In the genomic region with DNA sequence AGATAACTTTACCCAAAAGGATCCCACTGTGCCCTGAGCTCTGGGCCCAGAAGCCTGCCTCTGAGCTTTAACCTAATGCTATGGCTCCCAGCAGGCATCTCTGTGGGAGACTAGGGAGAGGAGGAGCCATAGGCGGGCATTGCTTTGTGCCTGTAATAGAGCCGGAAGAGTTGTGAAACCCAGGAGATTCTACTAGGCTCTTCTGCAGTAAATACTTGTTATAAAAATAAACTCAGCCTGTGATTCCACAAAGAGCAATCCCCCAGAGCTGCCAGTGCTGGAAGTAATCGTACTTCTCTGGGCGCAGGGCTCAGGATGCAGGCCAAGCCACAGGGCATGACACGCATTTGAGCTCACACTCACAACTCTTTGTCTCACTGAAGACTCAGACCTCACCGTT, we compare ENCODE assay signal across 10 mouse cellular contexts.
DNase-seq lines count a peak whose midpoint lies in the region; ATAC-seq lines count a peak whose summit lies in the region.
"Had no signal": no experiment of that assay in that cellular context is flagged by ENCODE, and none has a peak within 500 bp of the region (broad histone marks: within the 10 kb centered on the region; RNA-seq: fewer than 3 reads in every experiment).

No protein-coding gene starts in this region.

- no peak for ATAC-seq in kidney, embryonic 14.5 days (ENCODE audit: low FRiP score, low TSS enrichment)
- no peak for ATAC-seq in forebrain, embryonic 14.5 days
- no peak for ATAC-seq in erythroid progenitor cell, adult 5-6 weeks (replicated peaks; ENCODE audit: low FRiP score, poor library complexity, severe bottlenecking)
- ATAC-seq: inflammation-experienced regulatory T-cells, adult 6 months had no signal

- no peaks in the 10 kb centered on the region for H3K36me3 ChIP-seq in kidney, embryonic 14.5 days (ENCODE audit: control insufficient read depth, insufficient read depth, low read length)
- no peaks in the 10 kb centered on the region for H3K36me3 ChIP-seq in forebrain, embryonic 14.5 days (ENCODE audit: control insufficient read depth, insufficient read depth, low read length)

- H3K4me3 ChIP-seq in kidney, embryonic 14.5 days (ENCODE audit: low read length): no peak overlapping the region
- no peak overlapping the region for H3K4me3 ChIP-seq in forebrain, embryonic 14.5 days (ENCODE audit: low read depth, low read length)

- H3K9ac ChIP-seq in kidney, embryonic 14.5 days (ENCODE audit: low read depth, low read length): 0 out of 2 replicates have a peak overlapping the region, but pooled peaks have one; percentile 18
- no peak overlapping the region for H3K9ac ChIP-seq in forebrain, embryonic 14.5 days (ENCODE audit: low read length)

- no peaks in the 10 kb centered on the region for H3K9me3 ChIP-seq in kidney, embryonic 14.5 days (ENCODE audit: control insufficient read depth, low read length)
- no peaks in the 10 kb centered on the region for H3K9me3 ChIP-seq in forebrain, embryonic 14.5 days (replicated peaks; ENCODE audit: control insufficient read depth, low read length)

- H3K27ac ChIP-seq in kidney, embryonic 14.5 days (ENCODE audit: low read depth, low read length): no peak overlapping the region
- peak overlapping the region; percentile 56 for H3K27ac ChIP-seq in forebrain, embryonic 14.5 days (ENCODE audit: low read depth, low read length)

- DNase-seq in kidney, adult 18-20 months: no peak
- DNase-seq in brain, adult 2 months (ENCODE audit: low read depth, low spot score): peak; percentile 74
- DNase-seq in forebrain, embryonic 14.5 days (ENCODE audit: low spot score): peak; percentile 20
- peak; percentile 28 for DNase-seq in lung, postnatal 25 days (ENCODE audit: low spot score)
- DNase-seq in layer of hippocampus, adult 8-10 months (ENCODE audit: low spot score in 2 of 2): no peak
- no peak for DNase-seq in kidney, postnatal 4 days
- DNase-seq: cerebellum, adult 9-11 months had no signal

- 41% methylated on average over 6 of the region's 6 CpGs for WGBS in kidney, embryonic 14.5 days
- WGBS in forebrain, embryonic 14.5 days: 21% methylated on average over 6 of the region's 6 CpGs

- H3K4me2 ChIP-seq in kidney, embryonic 14.5 days (replicated peaks; ENCODE audit: low read depth, low read length): no peak overlapping the region
- H3K4me2 ChIP-seq in forebrain, embryonic 14.5 days (ENCODE audit: low read length): no peak overlapping the region

- H3K27me3 ChIP-seq in kidney, embryonic 14.5 days (ENCODE audit: control insufficient read depth, insufficient read depth, low read length): no peaks in the 10 kb centered on the region
- H3K27me3 ChIP-seq in forebrain, embryonic 14.5 days (replicated peaks; ENCODE audit: control insufficient read depth, insufficient read depth, low read length): no peaks in the 10 kb centered on the region

- H3K4me1 ChIP-seq in kidney, embryonic 14.5 days (ENCODE audit: control insufficient read depth, insufficient read depth, low read length): peaks cover 17% of the 10 kb centered on the region
- H3K4me1 ChIP-seq in forebrain, embryonic 14.5 days (ENCODE audit: control insufficient read depth, insufficient read depth, low read length): peaks cover 26% of the 10 kb centered on the region

Comparison
In these comparisons a context has a peak if more than half of its experiments do, and no peak if none do; other contexts are left out.
1. DNase-seq: peak in brain, adult 2 months (single experiment), forebrain, embryonic 14.5 days (single experiment) and lung, postnatal 25 days (single experiment); none in kidney, adult 18-20 months (single experiment), layer of hippocampus, adult 8-10 months (0 of 2) and kidney, postnatal 4 days (0 of 2).